Mouse (Mus musculus) G1E (cell line): ENCODE data around the gene Gm49394.

Source experiments
- CTCF ChIP-seq: IDR thresholded peaks from 2 replicates; pipeline ENCODE4 v1.5.1; 2012; ENCODE audit warnings: low read depth, low read length, inconsistent platforms, mixed read lengths
- GATA1 ChIP-seq: IDR thresholded peaks from 2 replicates; pipeline ENCODE4 v1.6.1; 2012; ENCODE audit warnings: borderline replicate concordance, low read length, inconsistent platforms, mixed read lengths

GRCm38 (mm10) chr7:142659767-142660650, 9.7 kb downstream of the Gm49394 start:
- TF ChIP-seq CTCF (no peak), GATA1 (no peak)
